Mouse (Mus musculus): ENCODE data around the gene Cbfa2t2. TPM values are rescaled to one million over a fixed set of nuclear protein-coding genes. Genes with fewer than 3 reads are reported as not detected.

Cbfa2t2 gene
- polyA plus RNA-seq (2012; rRNA removed), result 5.1 and 7.8 TPM in 2 replicates

- H3K4me1 ChIP-seq (ENCODE audit: control insufficient read depth, insufficient read depth, insufficient read length), result peaks cover 3% of the 10 kb centered on the region; the same call in 1 of the 2 replicates
- H3K27ac ChIP-seq (ENCODE audit: insufficient read depth, low read length), result peak within 1 kb of the TSS; percentile 60
- peak within 1 kb of the TSS; percentile 87 for H3K4me3 ChIP-seq (ENCODE audit: extremely low read depth, insufficient read depth, insufficient read length)
- WGBS, result under 1% methylated on average over 50 of the region's 70 CpGs
- TF ChIP-seq CTCF (IDR thresholded peaks at IDR 0.05; ENCODE audit: extremely low read depth, insufficient read depth, insufficient read length, insufficient replicate concordance) (no peak), POLR2A (IDR thresholded peaks at IDR 0.05; ENCODE audit: low read depth, low read length) (no peak)
- H3K36me3 ChIP-seq (ENCODE audit: control insufficient read depth, insufficient read depth, low read length), result no peaks in the 10 kb centered on the region
- DNase-seq (ENCODE audit: low read depth in 1 of 2, low spot score in 2 of 2), result peak in 1 of 2 experiments; percentile 43
- no peaks in the 10 kb centered on the region for H3K27me3 ChIP-seq (ENCODE audit: control insufficient read depth, insufficient read depth, low read length)
Observed at GRCm38 (mm10) chr2:154436458-154437190, at the start of gene Cbfa2t2. Gene Cbfa2t2 (plus strand): TSS chr2:154436481.

- H3K36me3 ChIP-seq (ENCODE audit: control insufficient read depth, insufficient read depth, low read length), result no peaks in the 10 kb centered on the region
- 90% methylated on average over 11 of the region's 11 CpGs for WGBS
- no peaks in the 10 kb centered on the region for H3K4me1 ChIP-seq (ENCODE audit: control insufficient read depth, insufficient read depth, insufficient read length)
- H3K4me3 ChIP-seq (ENCODE audit: extremely low read depth, insufficient read depth, insufficient read length), result no peak overlapping the region
- H3K27ac ChIP-seq (ENCODE audit: insufficient read depth, low read length), result peak overlapping the region; percentile 41; the same call in 1 of the 2 replicates
- no peak for DNase-seq (ENCODE audit: low read depth in 1 of 2, low spot score in 2 of 2)
- TF ChIP-seq POLR2A (IDR thresholded peaks at IDR 0.05; ENCODE audit: low read depth, low read length) (no peak), CTCF (IDR thresholded peaks at IDR 0.05; ENCODE audit: extremely low read depth, insufficient read depth, insufficient read length, insufficient replicate concordance) (no peak)
- no peaks in the 10 kb centered on the region for H3K27me3 ChIP-seq (ENCODE audit: control insufficient read depth, insufficient read depth, low read length)
Observed at GRCm38 (mm10) chr2:154390180-154390964, 45.9 kb upstream of the Cbfa2t2 start.

- WGBS, result 90% methylated on average over 3 of the region's 3 CpGs
- no peaks in the 10 kb centered on the region for H3K27me3 ChIP-seq (ENCODE audit: control insufficient read depth, insufficient read depth, low read length)
- no peak overlapping the region for H3K4me3 ChIP-seq (ENCODE audit: extremely low read depth, insufficient read depth, insufficient read length)
- no peaks in the 10 kb centered on the region for H3K4me1 ChIP-seq (ENCODE audit: control insufficient read depth, insufficient read depth, insufficient read length)
- no peak for TF ChIP-seq POLR2A (IDR thresholded peaks at IDR 0.05; ENCODE audit: low read depth, low read length)
- no peak for TF ChIP-seq CTCF (IDR thresholded peaks at IDR 0.05; ENCODE audit: extremely low read depth, insufficient read depth, insufficient read length, insufficient replicate concordance)
- DNase-seq (ENCODE audit: low read depth in 1 of 2, low spot score in 2 of 2), result no peak
- no peak overlapping the region for H3K27ac ChIP-seq (ENCODE audit: insufficient read depth, low read length)
- H3K36me3 ChIP-seq (ENCODE audit: control insufficient read depth, insufficient read depth, low read length), result no peaks in the 10 kb centered on the region
Observed at GRCm38 (mm10) chr2:154394602-154395001, 41.7 kb upstream of the Cbfa2t2 start.

- no peak for DNase-seq (ENCODE audit: low read depth in 1 of 2, low spot score in 2 of 2)
- no peaks in the 10 kb centered on the region for H3K27me3 ChIP-seq (ENCODE audit: control insufficient read depth, insufficient read depth, low read length)
- H3K4me1 ChIP-seq (ENCODE audit: control insufficient read depth, insufficient read depth, insufficient read length), result no peaks in the 10 kb centered on the region
- no peak for TF ChIP-seq POLR2A (IDR thresholded peaks at IDR 0.05; ENCODE audit: low read depth, low read length)
- no peak for TF ChIP-seq CTCF (IDR thresholded peaks at IDR 0.05; ENCODE audit: extremely low read depth, insufficient read depth, insufficient read length, insufficient replicate concordance)
- WGBS, result 74% methylated on average over 2 of the region's 2 CpGs
- H3K4me3 ChIP-seq (ENCODE audit: extremely low read depth, insufficient read depth, insufficient read length), result no peak overlapping the region
- H3K27ac ChIP-seq (ENCODE audit: insufficient read depth, low read length), result no peak overlapping the region
- H3K36me3 ChIP-seq (ENCODE audit: control insufficient read depth, insufficient read depth, low read length), result no peaks in the 10 kb centered on the region
Observed at GRCm38 (mm10) chr2:154396529-154396928, 39.8 kb upstream of the Cbfa2t2 start.

GRCm38 (mm10) chr2:154398267-154398666 is 38.0 kb upstream of the Cbfa2t2 start:
- no peaks in the 10 kb centered on the region for H3K27me3 ChIP-seq (ENCODE audit: control insufficient read depth, insufficient read depth, low read length)
- no peak overlapping the region for H3K27ac ChIP-seq (ENCODE audit: insufficient read depth, low read length)
- TF ChIP-seq POLR2A (IDR thresholded peaks at IDR 0.05; ENCODE audit: low read depth, low read length) (no peak), CTCF (IDR thresholded peaks at IDR 0.05; ENCODE audit: extremely low read depth, insufficient read depth, insufficient read length, insufficient replicate concordance) (no peak)
- WGBS, result 79% methylated on average over 7 of the region's 7 CpGs
- H3K36me3 ChIP-seq (ENCODE audit: control insufficient read depth, insufficient read depth, low read length), result no peaks in the 10 kb centered on the region
- H3K4me1 ChIP-seq (ENCODE audit: control insufficient read depth, insufficient read depth, insufficient read length), result no peaks in the 10 kb centered on the region
- H3K4me3 ChIP-seq (ENCODE audit: extremely low read depth, insufficient read depth, insufficient read length), result no peak overlapping the region
- no peak for DNase-seq (ENCODE audit: low read depth in 1 of 2, low spot score in 2 of 2)

- Histone ChIP-seq H3K36me3 (ENCODE audit: control insufficient read depth, insufficient read depth, low read length) (no peaks in the 10 kb centered on the region), H3K4me1 (ENCODE audit: control insufficient read depth, insufficient read depth, insufficient read length) (no peaks in the 10 kb centered on the region), H3K27me3 (ENCODE audit: control insufficient read depth, insufficient read depth, low read length) (no peaks in the 10 kb centered on the region), H3K27ac (ENCODE audit: insufficient read depth, low read length) (no peak overlapping the region), H3K4me3 (ENCODE audit: extremely low read depth, insufficient read depth, insufficient read length) (no peak overlapping the region)
- 97% methylated on average over 2 of the region's 2 CpGs for WGBS
- no peak for TF ChIP-seq POLR2A (IDR thresholded peaks at IDR 0.05; ENCODE audit: low read depth, low read length)
- no peak for TF ChIP-seq CTCF (IDR thresholded peaks at IDR 0.05; ENCODE audit: extremely low read depth, insufficient read depth, insufficient read length, insufficient replicate concordance)
- no peak for DNase-seq (ENCODE audit: low read depth in 1 of 2, low spot score in 2 of 2)
Observed at GRCm38 (mm10) chr2:154399325-154399724, 37.0 kb upstream of the Cbfa2t2 start.
